8 mouse cellular contexts compared by ENCODE assay signal in genomic region chr17:31378361-31378761, GRCm38 (mm10). TPM values are rescaled to one million over a fixed set of nuclear protein-coding genes. Genes with fewer than 3 reads are reported as not detected.
DNase-seq lines count a peak whose midpoint lies in the region; ATAC-seq lines count a peak whose summit lies in the region.

No protein-coding gene starts in this region.

- H3K36me3 ChIP-seq in heart, embryonic 16.5 days (ENCODE audit: control insufficient read depth, insufficient read depth), result no peaks in the 10 kb centered on the region
- H3K36me3 ChIP-seq in forebrain, embryonic 13.5 days (ENCODE audit: poor library complexity, severe bottlenecking), result no peaks in the 10 kb centered on the region
- no peaks in the 10 kb centered on the region for H3K36me3 ChIP-seq in midbrain, embryonic 10.5 days

- 69% methylated on average over 10 of the region's 10 CpGs for WGBS in heart, embryonic 16.5 days
- 59% methylated on average over 10 of the region's 10 CpGs for WGBS in forebrain, embryonic 13.5 days
- WGBS in midbrain, embryonic 10.5 days, result 74% methylated on average over 10 of the region's 10 CpGs

- no peak for DNase-seq in heart, postnatal 4 days
- peak; percentile 63 for DNase-seq in cerebellum, adult 11-12 months
- no peak for DNase-seq in midbrain, embryonic 10.5 days (ENCODE audit: low spot score)
- DNase-seq in spleen, postnatal 36 days (ENCODE audit: low spot score in 2 of 2), result no peak
- no peak for DNase-seq in MN1 (ENCODE audit: low spot score)
- DNase-seq in spleen, adult 18-20 months, result no peak

- ATAC-seq in heart, embryonic 16.5 days (replicated peaks; ENCODE audit: extremely low read depth, insufficient read depth, low FRiP score), result no peak
- ATAC-seq in forebrain, embryonic 13.5 days, result peak; percentile 48; the same call in 1 of the 2 replicates

- no peak overlapping the region for H3K9ac ChIP-seq in heart, embryonic 16.5 days (ENCODE audit: low read length)
- no peak overlapping the region; the same call in 1 of the 2 replicates for H3K9ac ChIP-seq in forebrain, embryonic 13.5 days

- no peak overlapping the region for H3K27ac ChIP-seq in heart, embryonic 16.5 days (ENCODE audit: low read length)
- H3K27ac ChIP-seq in forebrain, embryonic 13.5 days, result no peak overlapping the region
- 0 out of 2 replicates have a peak overlapping the region, but pooled peaks have one; percentile 34 for H3K27ac ChIP-seq in midbrain, embryonic 10.5 days (replicated peaks)

- peaks cover 3% of the 10 kb centered on the region; the same call in 1 of the 2 replicates for H3K27me3 ChIP-seq in heart, embryonic 16.5 days (ENCODE audit: control insufficient read depth, insufficient read depth, low read length)
- no peaks in the 10 kb centered on the region for H3K27me3 ChIP-seq in forebrain, embryonic 13.5 days
- no peaks in the 10 kb centered on the region for H3K27me3 ChIP-seq in midbrain, embryonic 10.5 days (ENCODE audit: low read depth, poor library complexity, severe bottlenecking)

- no peaks in the 10 kb centered on the region for H3K4me1 ChIP-seq in heart, embryonic 16.5 days (ENCODE audit: control insufficient read depth, insufficient read depth, low read length)
- H3K4me1 ChIP-seq in forebrain, embryonic 13.5 days, result peaks cover 4% of the 10 kb centered on the region
- H3K4me1 ChIP-seq in midbrain, embryonic 10.5 days, result peaks cover 4% of the 10 kb centered on the region; the same call in 1 of the 2 replicates

- no peak overlapping the region for H3K4me3 ChIP-seq in heart, embryonic 16.5 days (ENCODE audit: low read length)
- no peak overlapping the region for H3K4me3 ChIP-seq in forebrain, embryonic 13.5 days
- no peak overlapping the region for H3K4me3 ChIP-seq in midbrain, embryonic 10.5 days

- peak overlapping the region; percentile 26; the same call in 1 of the 2 replicates for H3K4me2 ChIP-seq in heart, embryonic 16.5 days (ENCODE audit: low read depth, low read length)
- peak overlapping the region; percentile 38 for H3K4me2 ChIP-seq in forebrain, embryonic 13.5 days

- 0 out of 2 replicates have a peak, but pooled peaks cover 3% of the 10 kb centered on the region for H3K9me3 ChIP-seq in heart, embryonic 16.5 days (replicated peaks; ENCODE audit: control insufficient read depth, low read length)
- no peaks in the 10 kb centered on the region for H3K9me3 ChIP-seq in forebrain, embryonic 13.5 days (replicated peaks)
- H3K9me3 ChIP-seq in midbrain, embryonic 10.5 days (replicated peaks), result no peaks in the 10 kb centered on the region

RNA-seq across cellular contexts. Expression of gene Pde9a, which starts 7.6 kb away (rescaled TPM):
- polyA plus RNA-seq in heart, embryonic 16.5 days (2015; fragmentation: Nextera tagmentation; extraction: Ambion mirVana), result 7.4 and 7.9 TPM in 2 replicates
- total RNA-seq in heart, postnatal 4 days (2021), result 10 to 100 TPM in 1 of 2 experiments, 1 to 10 TPM in 1; 9.2 to 11.3 TPM
- polyA plus RNA-seq in forebrain, embryonic 13.5 days (2015; fragmentation: Nextera tagmentation; extraction: Ambion mirVana), result 46.4 and 52.3 TPM in 2 replicates
- polyA plus RNA-seq in midbrain, embryonic 10.5 days (2016; fragmentation: Nextera tagmentation; extraction: Ambion mirVana), result 12.1 and 21.1 TPM in 2 replicates
